ENCODE assay signal across 9 mouse cellular contexts in the genomic region with DNA sequence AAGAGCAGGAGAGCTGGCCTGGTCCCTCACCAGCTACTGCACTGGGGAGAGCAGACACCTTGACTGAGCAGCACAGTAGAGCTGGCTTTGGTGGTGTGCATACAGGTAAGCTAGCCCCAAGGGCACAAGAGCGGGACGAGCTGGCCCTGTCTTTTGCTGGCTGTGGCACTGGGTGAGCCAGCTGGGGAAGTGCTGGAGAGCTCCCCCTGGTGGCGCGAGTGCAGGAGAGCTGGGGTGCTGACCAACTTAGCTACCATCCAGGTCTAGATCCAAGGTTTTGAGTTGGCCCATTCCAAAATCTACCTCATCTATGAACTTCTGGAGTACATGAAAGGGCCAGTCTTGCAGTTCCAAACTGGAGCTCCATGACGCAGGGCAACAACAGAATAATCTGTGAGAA. TPM values are rescaled to one million over a fixed set of nuclear protein-coding genes. Genes with fewer than 3 reads are reported as not detected.
A peak's percentile ranks its signal among the peaks of the same experiment; 100 is the strongest.
DNase-seq lines count a peak whose midpoint lies in the region; ATAC-seq lines count a peak whose summit lies in the region.
"Had no signal": no experiment of that assay in that cellular context is flagged by ENCODE, and none has a peak within 500 bp of the region (broad histone marks: within the 10 kb centered on the region; RNA-seq: fewer than 3 reads in every experiment).

No protein-coding gene starts in this region.

- H3K4me2 ChIP-seq in midbrain, embryonic 14.5 days (ENCODE audit: low read length): no peak overlapping the region
- H3K4me2 ChIP-seq in midbrain, embryonic 16.5 days (ENCODE audit: low read length): no peak overlapping the region
- no peak overlapping the region for H3K4me2 ChIP-seq in intestine, embryonic 16.5 days (ENCODE audit: low read depth, low read length)
- no peak overlapping the region for H3K4me2 ChIP-seq in liver, embryonic 15.5 days
- H3K4me2 ChIP-seq: neural tube, embryonic 12.5 days had no signal

- ATAC-seq in midbrain, embryonic 14.5 days (ENCODE audit: low FRiP score, low TSS enrichment): no peak
- ATAC-seq in midbrain, embryonic 16.5 days: no peak
- ATAC-seq in intestine, embryonic 16.5 days: peak; percentile 60; the same call in 1 of the 2 replicates
- ATAC-seq in liver, embryonic 15.5 days (ENCODE audit: insufficient read depth): peak; percentile 25; the same call in 1 of the 2 replicates

- no peaks in the 10 kb centered on the region for H3K4me1 ChIP-seq in midbrain, embryonic 14.5 days (ENCODE audit: control insufficient read depth, insufficient read depth, low read length)
- no peaks in the 10 kb centered on the region for H3K4me1 ChIP-seq in midbrain, embryonic 16.5 days (ENCODE audit: control insufficient read depth, insufficient read depth, low read length)
- 0 out of 2 replicates have a peak, but pooled peaks cover 4% of the 10 kb centered on the region for H3K4me1 ChIP-seq in intestine, embryonic 16.5 days (ENCODE audit: control insufficient read depth, insufficient read depth, low read length)
- H3K4me1 ChIP-seq in liver, embryonic 15.5 days (replicated peaks): no peaks in the 10 kb centered on the region

- WGBS in midbrain, embryonic 14.5 days: 35% methylated on average over 5 of the region's 5 CpGs
- WGBS in midbrain, embryonic 16.5 days: 37% methylated on average over 5 of the region's 5 CpGs
- 37% methylated on average over 5 of the region's 5 CpGs for WGBS in intestine, embryonic 16.5 days
- 19% methylated on average over 5 of the region's 5 CpGs for WGBS in liver, embryonic 15.5 days (ENCODE audit: insufficient replicate concordance)

- H3K27me3 ChIP-seq in midbrain, embryonic 14.5 days (ENCODE audit: control insufficient read depth, insufficient read depth, low read length): no peaks in the 10 kb centered on the region
- H3K27me3 ChIP-seq in midbrain, embryonic 16.5 days (ENCODE audit: control insufficient read depth, insufficient read depth, low read depth, low read length): no peaks in the 10 kb centered on the region
- H3K27me3 ChIP-seq in intestine, embryonic 16.5 days (replicated peaks; ENCODE audit: control insufficient read depth, insufficient read depth, low read length): no peaks in the 10 kb centered on the region
- H3K27me3 ChIP-seq in liver, embryonic 15.5 days: no peaks in the 10 kb centered on the region
- H3K27me3 ChIP-seq: neural tube, embryonic 12.5 days had no signal

- DNase-seq in midbrain, embryonic 14.5 days: peak; percentile 20
- peak; percentile 73 to 74 for DNase-seq in adrenal gland, adult 18-20 months (ENCODE audit: low spot score in 2 of 2)
- DNase-seq in embryo, embryonic 10 days (ENCODE audit: low spot score): peak; percentile 66
- DNase-seq in retina, postnatal 7 days (ENCODE audit: low read depth, low spot score): peak; percentile 16
- peak; percentile 42 for DNase-seq in yolk sac, embryonic 10.5 days (ENCODE audit: low spot score)

- H3K36me3 ChIP-seq in midbrain, embryonic 14.5 days (ENCODE audit: control insufficient read depth, insufficient read depth, low read length): no peaks in the 10 kb centered on the region
- H3K36me3 ChIP-seq in midbrain, embryonic 16.5 days (ENCODE audit: control insufficient read depth, insufficient read depth, low read length): no peaks in the 10 kb centered on the region
- H3K36me3 ChIP-seq in intestine, embryonic 16.5 days (ENCODE audit: control insufficient read depth, insufficient read depth, low read length): no peaks in the 10 kb centered on the region
- H3K36me3 ChIP-seq in liver, embryonic 15.5 days (replicated peaks): no peaks in the 10 kb centered on the region
- H3K36me3 ChIP-seq: neural tube, embryonic 12.5 days had no signal

- no peaks in the 10 kb centered on the region for H3K9me3 ChIP-seq in midbrain, embryonic 14.5 days (ENCODE audit: control insufficient read depth, low read length)
- no peaks in the 10 kb centered on the region for H3K9me3 ChIP-seq in midbrain, embryonic 16.5 days (replicated peaks; ENCODE audit: control insufficient read depth, low read length, poor library complexity, severe bottlenecking)
- H3K9me3 ChIP-seq in intestine, embryonic 16.5 days (ENCODE audit: control insufficient read depth, low read length): no peaks in the 10 kb centered on the region
- H3K9me3 ChIP-seq in liver, embryonic 15.5 days (replicated peaks): no peaks in the 10 kb centered on the region
- H3K9me3 ChIP-seq: neural tube, embryonic 12.5 days had no signal

- H3K4me3 ChIP-seq in midbrain, embryonic 14.5 days (replicated peaks; ENCODE audit: low read depth, low read length): no peak overlapping the region
- no peak overlapping the region for H3K4me3 ChIP-seq in midbrain, embryonic 16.5 days (ENCODE audit: low read depth, low read length)
- no peak overlapping the region for H3K4me3 ChIP-seq in intestine, embryonic 16.5 days (ENCODE audit: low read length)
- no peak overlapping the region for H3K4me3 ChIP-seq in liver, embryonic 15.5 days (replicated peaks)
- H3K4me3 ChIP-seq: neural tube, embryonic 12.5 days had no signal

- no peak overlapping the region for H3K27ac ChIP-seq in midbrain, embryonic 14.5 days (replicated peaks; ENCODE audit: low read depth, low read length)
- H3K27ac ChIP-seq in midbrain, embryonic 16.5 days (ENCODE audit: low read length): no peak overlapping the region
- H3K27ac ChIP-seq in intestine, embryonic 16.5 days (ENCODE audit: low read length): no peak overlapping the region
- H3K27ac ChIP-seq in liver, embryonic 15.5 days (replicated peaks): no peak overlapping the region
- H3K27ac ChIP-seq: neural tube, embryonic 12.5 days had no signal

- no peak overlapping the region for H3K9ac ChIP-seq in midbrain, embryonic 14.5 days (replicated peaks; ENCODE audit: low read length)
- no peak overlapping the region for H3K9ac ChIP-seq in midbrain, embryonic 16.5 days (ENCODE audit: low read depth, low read length)
- H3K9ac ChIP-seq in intestine, embryonic 16.5 days (ENCODE audit: low read depth, low read length): no peak overlapping the region
- no peak overlapping the region for H3K9ac ChIP-seq in liver, embryonic 15.5 days
- H3K9ac ChIP-seq: neural tube, embryonic 12.5 days had no signal

RNA-seq across cellular contexts. Expression of a gene that starts 7.2 kb away (rescaled TPM):
- polyA plus RNA-seq in midbrain, embryonic 14.5 days (2014; fragmentation: Nextera tagmentation; extraction: Ambion mirVana): not detected in 2 replicates
- polyA plus RNA-seq in midbrain, embryonic 16.5 days (2015; fragmentation: Nextera tagmentation; extraction: Ambion mirVana): not detected in 2 replicates
- not detected for total RNA-seq in adrenal gland, adult 18-20 months (2021)
- polyA plus RNA-seq in intestine, embryonic 16.5 days (2015; fragmentation: Nextera tagmentation; extraction: Ambion mirVana): 0.73 and 1.4 TPM in 2 replicates
- 0.20 and 0.35 TPM in 2 replicates for polyA plus RNA-seq in liver, embryonic 15.5 days (2015; fragmentation: Nextera tagmentation; extraction: Ambion mirVana)
- polyA plus RNA-seq: neural tube, embryonic 12.5 days had no signal

RNA-seq across cellular contexts. Expression of a gene that starts 29.3 kb away (rescaled TPM):
- polyA plus RNA-seq in midbrain, embryonic 14.5 days (2014; fragmentation: Nextera tagmentation; extraction: Ambion mirVana): 0.13 TPM in 1 of 2 replicates, not detected in the other
- polyA plus RNA-seq in midbrain, embryonic 16.5 days (2015; fragmentation: Nextera tagmentation; extraction: Ambion mirVana): 0.11 and 0.32 TPM in 2 replicates
- total RNA-seq in adrenal gland, adult 18-20 months (2021): not detected
- 0.21 and 0.28 TPM in 2 replicates for polyA plus RNA-seq in intestine, embryonic 16.5 days (2015; fragmentation: Nextera tagmentation; extraction: Ambion mirVana)
- polyA plus RNA-seq in liver, embryonic 15.5 days (2015; fragmentation: Nextera tagmentation; extraction: Ambion mirVana): 0.07 TPM in 1 of 2 replicates, not detected in the other
- polyA plus RNA-seq: neural tube, embryonic 12.5 days had no signal

Comparison
In these comparisons a context has a peak if more than half of its experiments do, and no peak if none do; other contexts are left out.
1. ATAC-seq: peak in intestine, embryonic 16.5 days (single experiment) and liver, embryonic 15.5 days (single experiment); none in midbrain, embryonic 14.5 days (single experiment) and midbrain, embryonic 16.5 days (single experiment).
2. DNase-seq: peak in every context shown above with its lines; median percentile 74 in adrenal gland, adult 18-20 months; 66 in embryo, embryonic 10 days; 42 in yolk sac, embryonic 10.5 days; 20 in midbrain, embryonic 14.5 days; 16 in retina, postnatal 7 days.